Mouse (Mus musculus) urinary bladder, adult 18-20 months (tissue): Measurements from ENCODE around the gene Dedd.
A peak's percentile ranks its signal among the peaks of the same experiment; 100 is the strongest.

Source experiments
- DNase-seq, 2 experiments: peaks; one replicate each; pipeline ENCODE4 v3.0.0; 2022; ENCODE audit warnings: low spot score in 2 of 2, mixed read lengths in 2 of 2

Gene Dedd

GRCm38 (mm10) chr1:171361106-171362103 is 32.5 kb downstream of the Dedd start:
- peak in 1 of 2 experiments; percentile 60 for DNase-seq

GRCm38 (mm10) chr1:171365934-171366333 is 37.0 kb downstream of the Dedd start:
- DNase-seq, result no peak

GRCm38 (mm10) chr1:171369845-171370556 is 41.1 kb downstream of the Dedd start, which contains the start of gene Nectin4:
Gene Nectin4 (plus strand): TSS chr1:171370099.
- peak; percentile 71 to 73 for DNase-seq

- no peak for DNase-seq
These were observed 43.9 kb downstream of the Dedd start for GRCm38 (mm10) chr1:171372880-171373279.

- DNase-seq, result no peak
These were observed 45.0 kb downstream of the Dedd start for GRCm38 (mm10) chr1:171373946-171374345.

GRCm38 (mm10) chr1:171375646-171376097 is 46.7 kb downstream of the Dedd start:
- DNase-seq, result peak; percentile 80 to 91

GRCm38 (mm10) chr1:171378298-171378697 is 49.4 kb downstream of the Dedd start:
- DNase-seq, result no peak

GRCm38 (mm10) chr1:171379935-171380599 is 51.1 kb downstream of the Dedd start:
- DNase-seq, result peak in 1 of 2 experiments; percentile 51

- DNase-seq, result no peak
These were observed 53.2 kb downstream of the Dedd start for GRCm38 (mm10) chr1:171382096-171382620.

GRCm38 (mm10) chr1:171384361-171384760 is 55.4 kb downstream of the Dedd start:
- DNase-seq, result peak; percentile 84 to 88

- no peak for DNase-seq
These were observed 56.2 kb downstream of the Dedd start for GRCm38 (mm10) chr1:171385171-171385570.

- DNase-seq, result no peak
These were observed 58.2 kb downstream of the Dedd start for GRCm38 (mm10) chr1:171387099-171387498.

- DNase-seq, result no peak
These were observed 59.6 kb downstream of the Dedd start, which contains the start of gene Arhgap30 for GRCm38 (mm10) chr1:171388376-171389102. Gene Arhgap30 (plus strand): TSS chr1:171388954.

- no peak for DNase-seq
These were observed 61.2 kb downstream of the Dedd start for GRCm38 (mm10) chr1:171390101-171390500.
